8 mouse cellular contexts compared by ENCODE assay signal in genomic region chr3:88173375-88173774, GRCm38 (mm10). TPM values are rescaled to one million over a fixed set of nuclear protein-coding genes. Genes with fewer than 3 reads are reported as not detected.
DNase-seq lines count a peak whose midpoint lies in the region; ATAC-seq and TF ChIP-seq lines count a peak whose summit lies in the region.

No protein-coding gene starts in this region.

- H3K4me2 ChIP-seq in forebrain, embryonic 11.5 days (ENCODE audit: low read depth, low read length, severe bottlenecking) = no peak overlapping the region
- no peak overlapping the region for H3K4me2 ChIP-seq in midbrain, postnatal 0 days (ENCODE audit: low read depth, low read length, poor library complexity, severe bottlenecking)
- H3K4me2 ChIP-seq in midbrain, embryonic 16.5 days (ENCODE audit: low read length) = no peak overlapping the region
- H3K4me2 ChIP-seq in heart, embryonic 16.5 days (ENCODE audit: low read depth, low read length) = no peak overlapping the region

- no peaks in the 10 kb centered on the region for H3K27me3 ChIP-seq in forebrain, embryonic 11.5 days (ENCODE audit: control insufficient read depth, insufficient read depth, low read length)
- H3K27me3 ChIP-seq in forebrain, embryonic 10.5 days (ENCODE audit: poor library complexity, severe bottlenecking) = no peaks in the 10 kb centered on the region
- H3K27me3 ChIP-seq in midbrain, postnatal 0 days (ENCODE audit: insufficient read depth, low read length) = no peaks in the 10 kb centered on the region
- no peaks in the 10 kb centered on the region for H3K27me3 ChIP-seq in midbrain, embryonic 16.5 days (ENCODE audit: control insufficient read depth, insufficient read depth, low read depth, low read length)
- H3K27me3 ChIP-seq in heart, embryonic 16.5 days (ENCODE audit: control insufficient read depth, insufficient read depth, low read length) = no peaks in the 10 kb centered on the region

- peaks cover 3% of the 10 kb centered on the region; the same call in 1 of the 2 replicates for H3K4me1 ChIP-seq in forebrain, embryonic 11.5 days (replicated peaks; ENCODE audit: control insufficient read depth, insufficient read depth, low read length)
- H3K4me1 ChIP-seq in forebrain, embryonic 10.5 days = peaks cover 11% of the 10 kb centered on the region
- H3K4me1 ChIP-seq in midbrain, postnatal 0 days (ENCODE audit: insufficient read depth, low read length) = no peaks in the 10 kb centered on the region
- peaks cover 6% of the 10 kb centered on the region for H3K4me1 ChIP-seq in midbrain, embryonic 16.5 days (ENCODE audit: control insufficient read depth, insufficient read depth, low read length)
- peaks cover 20% of the 10 kb centered on the region for H3K4me1 ChIP-seq in heart, embryonic 16.5 days (ENCODE audit: control insufficient read depth, insufficient read depth, low read length)

- H3K36me3 ChIP-seq in forebrain, embryonic 11.5 days (ENCODE audit: control insufficient read depth, insufficient read depth, low read length) = no peaks in the 10 kb centered on the region; the same call in 1 of the 2 replicates
- peaks cover 62% of the 10 kb centered on the region for H3K36me3 ChIP-seq in forebrain, embryonic 10.5 days (replicated peaks)
- H3K36me3 ChIP-seq in midbrain, postnatal 0 days (ENCODE audit: insufficient read depth, low read length) = peaks cover 33% of the 10 kb centered on the region
- H3K36me3 ChIP-seq in midbrain, embryonic 16.5 days (ENCODE audit: control insufficient read depth, insufficient read depth, low read length) = peaks cover 18% of the 10 kb centered on the region; the same call in 1 of the 2 replicates
- H3K36me3 ChIP-seq in heart, embryonic 16.5 days (ENCODE audit: control insufficient read depth, insufficient read depth) = peaks cover 33% of the 10 kb centered on the region

- H3K27ac ChIP-seq in forebrain, embryonic 11.5 days (ENCODE audit: low read depth, low read length) = no peak overlapping the region
- no peak overlapping the region for H3K27ac ChIP-seq in forebrain, embryonic 10.5 days
- H3K27ac ChIP-seq in midbrain, postnatal 0 days (ENCODE audit: low read depth, low read length) = no peak overlapping the region
- H3K27ac ChIP-seq in midbrain, embryonic 16.5 days (ENCODE audit: low read length) = no peak overlapping the region
- H3K27ac ChIP-seq in heart, embryonic 16.5 days (ENCODE audit: low read length) = peak overlapping the region; percentile 53

- DNase-seq in forebrain, embryonic 11.5 days (ENCODE audit: low spot score) = peak; percentile 76
- no peak for DNase-seq in forebrain, embryonic 10.5 days (ENCODE audit: extremely low spot score, low spot score)
- peak; percentile 71 for DNase-seq in midbrain, postnatal 0 days (ENCODE audit: low spot score)
- DNase-seq in c-Kit-positive CD71-positive TER-119-positive erythroid progenitor cells, embryonic 14.5 days (ENCODE audit: low spot score) = peak; percentile 27
- peak; percentile 71 for DNase-seq in lung, postnatal 14 days
- DNase-seq in yolk sac, embryonic 10.5 days (ENCODE audit: low spot score) = peak; percentile 39

- TF ChIP-seq CTCF in midbrain, postnatal 0 days (IDR thresholded peaks at IDR 0.05) = peak; percentile 84

- ATAC-seq in forebrain, embryonic 11.5 days (replicated peaks; ENCODE audit: low FRiP score) = no peak
- no peak for ATAC-seq in midbrain, postnatal 0 days (ENCODE audit: low FRiP score)
- no peak for ATAC-seq in midbrain, embryonic 16.5 days
- no peak for ATAC-seq in heart, embryonic 16.5 days (replicated peaks; ENCODE audit: extremely low read depth, insufficient read depth, low FRiP score)

- H3K9me3 ChIP-seq in forebrain, embryonic 11.5 days (ENCODE audit: control insufficient read depth, low read length) = no peaks in the 10 kb centered on the region
- H3K9me3 ChIP-seq in forebrain, embryonic 10.5 days = no peaks in the 10 kb centered on the region
- H3K9me3 ChIP-seq in midbrain, postnatal 0 days (ENCODE audit: low read length) = no peaks in the 10 kb centered on the region
- H3K9me3 ChIP-seq in midbrain, embryonic 16.5 days (replicated peaks; ENCODE audit: control insufficient read depth, low read length, poor library complexity, severe bottlenecking) = no peaks in the 10 kb centered on the region
- no peaks in the 10 kb centered on the region for H3K9me3 ChIP-seq in heart, embryonic 16.5 days (replicated peaks; ENCODE audit: control insufficient read depth, low read length)

- 54% methylated on average over 3 of the region's 3 CpGs for WGBS in forebrain, embryonic 11.5 days
- WGBS in forebrain, embryonic 10.5 days = 54% methylated on average over 3 of the region's 3 CpGs
- WGBS in midbrain, postnatal 0 days = 53% methylated on average over 3 of the region's 3 CpGs
- WGBS in midbrain, embryonic 16.5 days = 45% methylated on average over 3 of the region's 3 CpGs
- 44% methylated on average over 3 of the region's 3 CpGs for WGBS in heart, embryonic 16.5 days

- H3K4me3 ChIP-seq in forebrain, embryonic 11.5 days (ENCODE audit: low read depth, low read length) = no peak overlapping the region
- H3K4me3 ChIP-seq in forebrain, embryonic 10.5 days = no peak overlapping the region
- H3K4me3 ChIP-seq in midbrain, postnatal 0 days (ENCODE audit: low read depth, low read length) = no peak overlapping the region
- H3K4me3 ChIP-seq in midbrain, embryonic 16.5 days (ENCODE audit: low read depth, low read length) = no peak overlapping the region
- no peak overlapping the region for H3K4me3 ChIP-seq in heart, embryonic 16.5 days (ENCODE audit: low read length)

- H3K9ac ChIP-seq in forebrain, embryonic 11.5 days (ENCODE audit: low read length) = no peak overlapping the region
- no peak overlapping the region for H3K9ac ChIP-seq in midbrain, postnatal 0 days (replicated peaks; ENCODE audit: low read length, poor library complexity, severe bottlenecking)
- H3K9ac ChIP-seq in midbrain, embryonic 16.5 days (ENCODE audit: low read depth, low read length) = no peak overlapping the region
- no peak overlapping the region for H3K9ac ChIP-seq in heart, embryonic 16.5 days (ENCODE audit: low read length)

RNA-seq across cellular contexts. Expression of gene Mef2d, which starts 31.2 kb away (rescaled TPM):
- polyA plus RNA-seq in forebrain, embryonic 11.5 days (2014; fragmentation: Nextera tagmentation; extraction: Ambion mirVana) = 17.3 and 19.7 TPM in 2 replicates
- polyA plus RNA-seq in forebrain, embryonic 10.5 days (2016; fragmentation: Nextera tagmentation; extraction: Ambion mirVana) = 9.4 and 11.1 TPM in 2 replicates
- total RNA-seq in midbrain, postnatal 0 days (2014; rRNA removed) = 45.5 and 59.6 TPM in 2 replicates
- polyA plus RNA-seq in midbrain, postnatal 0 days (2015; fragmentation: Nextera tagmentation; extraction: Ambion mirVana) = 21.5 and 26.1 TPM in 2 replicates
- polyA plus RNA-seq in midbrain, embryonic 16.5 days (2015; fragmentation: Nextera tagmentation; extraction: Ambion mirVana) = 21.6 and 22.5 TPM in 2 replicates
- polyA plus RNA-seq in heart, embryonic 16.5 days (2015; fragmentation: Nextera tagmentation; extraction: Ambion mirVana) = 40.5 and 44.7 TPM in 2 replicates
